Mouse (Mus musculus): ENCODE measurements around the gene D16Ertd472e.

D16Ertd472e gene

GRCm38 (mm10) chr16:78576478-78577084 is at the start of gene D16Ertd472e:
D16Ertd472e (minus strand) TSS chr16:78576708.
- peak; percentile 99 for DNase-seq

GRCm38 (mm10) chr16:78622755-78623154 is 46.2 kb upstream of the D16Ertd472e start:
- DNase-seq: no peak

GRCm38 (mm10) chr16:78619386-78619785 is 42.9 kb upstream of the D16Ertd472e start:
- DNase-seq: peak; percentile 92

GRCm38 (mm10) chr16:78617757-78618532 is 41.4 kb upstream of the D16Ertd472e start:
- peak; percentile 82 for DNase-seq

- DNase-seq: no peak
These were observed 29.7 kb upstream of the D16Ertd472e start for GRCm38 (mm10) chr16:78606202-78606601.

- DNase-seq: no peak
These were observed 22.4 kb upstream of the D16Ertd472e start for GRCm38 (mm10) chr16:78598919-78599318.

GRCm38 (mm10) chr16:78596381-78596780 is 19.9 kb upstream of the D16Ertd472e start:
- DNase-seq: no peak

GRCm38 (mm10) chr16:78595821-78596220 is 19.3 kb upstream of the D16Ertd472e start:
- DNase-seq: no peak

- DNase-seq: no peak
These were observed 17.6 kb upstream of the D16Ertd472e start for GRCm38 (mm10) chr16:78594154-78594553.

GRCm38 (mm10) chr16:78591130-78591529 is 14.6 kb upstream of the D16Ertd472e start:
- no peak for DNase-seq

GRCm38 (mm10) chr16:78588821-78589220 is 12.3 kb upstream of the D16Ertd472e start:
- no peak for DNase-seq

- DNase-seq: no peak
These were observed 10.1 kb upstream of the D16Ertd472e start for GRCm38 (mm10) chr16:78586621-78587020.

GRCm38 (mm10) chr16:78585664-78586397 is 9.3 kb upstream of the D16Ertd472e start:
- peak; percentile 85 for DNase-seq

- DNase-seq: no peak
These were observed 8.7 kb upstream of the D16Ertd472e start for GRCm38 (mm10) chr16:78585163-78585562.

GRCm38 (mm10) chr16:78583968-78584367 is 7.5 kb upstream of the D16Ertd472e start:
- DNase-seq: no peak

GRCm38 (mm10) chr16:78580387-78580786 is 3.9 kb upstream of the D16Ertd472e start:
- peak; percentile 55 for DNase-seq

- peak; percentile 74 for DNase-seq
These were observed 2.9 kb upstream of the D16Ertd472e start for GRCm38 (mm10) chr16:78579386-78579785.

GRCm38 (mm10) chr16:78577085-78577671 is 670 bp upstream of the D16Ertd472e start:
- peak; percentile 93 for DNase-seq

- peak; percentile 87 for DNase-seq
These were observed 543 bp downstream of the D16Ertd472e start for GRCm38 (mm10) chr16:78575852-78576477.

GRCm38 (mm10) chr16:78575190-78575851 is 1.2 kb downstream of the D16Ertd472e start:
- DNase-seq: no peak

- no peak for DNase-seq
These were observed 2.3 kb downstream of the D16Ertd472e start for GRCm38 (mm10) chr16:78574241-78574640.

- DNase-seq: no peak
These were observed 3.5 kb downstream of the D16Ertd472e start for GRCm38 (mm10) chr16:78573016-78573415.
